Mouse (Mus musculus) colon, adult 2 months (tissue): Measurements from ENCODE around the gene Mrgprb4. TPM values are rescaled to one million over a fixed set of nuclear protein-coding genes. Genes with fewer than 3 reads are reported as not detected.

Experiments used
- polyA plus RNA-seq: library from polyadenylated mRNA; depleted of rRNA; stranded (reverse); fragments of >200 nt; gene quantifications from 2 replicates; pipeline ENCODE4 v1.2.3, GENCODE M21; 2012; rRNA removed

Mrgprb4 gene
- polyA plus RNA-seq, result not detected in 2 replicates

GRCm38 (mm10) chr7:48199188-48199587, at the start of gene Mrgprb4:
Gene Mrgprb4, minus strand, starts transcription at chr7:48199288.

DNA sequence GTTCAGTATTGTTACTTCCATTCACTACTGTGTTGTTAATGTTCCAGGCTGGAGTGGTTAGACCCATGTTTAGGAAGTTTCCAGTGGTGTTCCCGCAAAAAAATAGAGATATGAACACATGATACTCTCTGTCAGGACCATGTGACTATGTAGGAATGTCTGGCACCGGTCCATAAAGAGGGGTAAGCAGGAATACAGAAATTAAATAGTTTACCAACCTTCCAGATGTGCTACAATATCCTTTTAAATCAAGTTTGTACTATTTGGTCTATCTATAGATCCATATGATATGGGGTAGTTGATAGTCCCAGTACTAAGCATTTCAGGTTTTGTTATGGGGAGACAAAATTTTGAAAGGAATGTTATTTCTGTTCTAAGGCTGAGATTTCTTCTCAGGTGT, 30.2 kb downstream of the Mrgprb4 start, which contains the start of gene Mrgprb5:
Mrgprb5 (minus strand) TSS at position 101 of the 400 bp plus-strand sequence.

Other genes with a start within 250 kb of the Mrgprb4 start
- not detected in 2 replicates for gene Mrgpra4, start 217.2 kb downstream of the Mrgprb4 start, polyA plus RNA-seq
- gene Mrgprx1, start 171.7 kb downstream of the Mrgprb4 start, polyA plus RNA-seq, result not detected in 2 replicates
- not detected in 2 replicates for gene Mrgprb5, start 30.3 kb downstream of the Mrgprb4 start, polyA plus RNA-seq
- not detected in 2 replicates for gene Mrgprb8, start 189.2 kb upstream of the Mrgprb4 start, polyA plus RNA-seq